Mouse (Mus musculus): ENCODE results near the gene Tmem45b. TPM values are rescaled to one million over a fixed set of nuclear protein-coding genes. Genes with fewer than 3 reads are reported as not detected.

Tmem45b gene
- total RNA-seq, 2 experiments from 2014 or later: not detected

- no peak for ATAC-seq (replicated peaks; ENCODE audit: low FRiP score, poor library complexity, severe bottlenecking)
Measured at GRCm38 (mm10) chr9:31412165-31412564, 52.1 kb downstream of the Tmem45b start.

GRCm38 (mm10) chr9:31405217-31405616 is 59.0 kb downstream of the Tmem45b start:
- ATAC-seq (replicated peaks; ENCODE audit: low FRiP score, poor library complexity, severe bottlenecking): peak; percentile 75

- ATAC-seq (replicated peaks; ENCODE audit: low FRiP score, poor library complexity, severe bottlenecking): no peak
Measured at GRCm38 (mm10) chr9:31404311-31404710, 60.0 kb downstream of the Tmem45b start.

- peak; percentile 81 for ATAC-seq (replicated peaks; ENCODE audit: low FRiP score, poor library complexity, severe bottlenecking)
Measured at GRCm38 (mm10) chr9:31400441-31400840, 63.8 kb downstream of the Tmem45b start.

- no peak for ATAC-seq (replicated peaks; ENCODE audit: low FRiP score, poor library complexity, severe bottlenecking)
Measured at GRCm38 (mm10) chr9:31387206-31387605, 77.1 kb downstream of the Tmem45b start.

GRCm38 (mm10) chr9:31386368-31387180 is 77.7 kb downstream of the Tmem45b start:
- ATAC-seq (replicated peaks; ENCODE audit: low FRiP score, poor library complexity, severe bottlenecking): peak; percentile 32; the same call in 1 of the 2 replicates

- ATAC-seq (replicated peaks; ENCODE audit: low FRiP score, poor library complexity, severe bottlenecking): peak; percentile 99
Measured at GRCm38 (mm10) chr9:31385947-31386354, 78.3 kb downstream of the Tmem45b start, which contains the start of gene Nfrkb. Gene Nfrkb, plus strand, starts transcription at chr9:31386192.

GRCm38 (mm10) chr9:31385500-31385869 is 78.8 kb downstream of the Tmem45b start:
- ATAC-seq (replicated peaks; ENCODE audit: low FRiP score, poor library complexity, severe bottlenecking): peak; percentile 32

- ATAC-seq (replicated peaks; ENCODE audit: low FRiP score, poor library complexity, severe bottlenecking): no peak
Measured at GRCm38 (mm10) chr9:31384786-31385499, 79.3 kb downstream of the Tmem45b start.

- ATAC-seq (replicated peaks; ENCODE audit: low FRiP score, poor library complexity, severe bottlenecking): no peak
Measured at GRCm38 (mm10) chr9:31376661-31377060, 87.6 kb downstream of the Tmem45b start.

Other genes with a start within 250 kb of the Tmem45b start
- gene Prdm10, start 183.9 kb downstream of the Tmem45b start, total RNA-seq (2015; ENCODE audit: low replicate concordance): 4.2 and 9.2 TPM in 2 replicates
- gene Prdm10, start 183.9 kb downstream of the Tmem45b start, total RNA-seq (2017; ENCODE audit: low replicate concordance): 7.1 and 17.3 TPM in 2 replicates
- gene Nfrkb, start 78.3 kb downstream of the Tmem45b start, total RNA-seq (2015; ENCODE audit: low replicate concordance): 8.3 and 9.0 TPM in 2 replicates
- 10.3 and 14.1 TPM in 2 replicates for gene Nfrkb, start 78.3 kb downstream of the Tmem45b start, total RNA-seq (2017; ENCODE audit: low replicate concordance)